Mouse (Mus musculus) spleen, postnatal 36 days (tissue): Measurements from ENCODE around the gene Zfp575.
A peak's percentile ranks its signal among the peaks of the same experiment; 100 is the strongest.
"Not testable (repeated sequence)": the region's sequence is repeated elsewhere in the genome, so short reads cannot be mapped to it uniquely, and the experiment has no call there.

Experiments used
- DNase-seq, 2 experiments: peaks; one replicate each; pipeline ENCODE4 v3.0.0; 2022; ENCODE audit warnings: low spot score in 2 of 2, mixed read lengths in 1 of 2

Gene Zfp575

GRCm38 (mm10) chr7:24587330-24588105 lies at the start of gene Zfp575, which contains the start of gene Ethe1:
TSS of gene Zfp575 (minus strand) at chr7:24587641.
TSS of gene Ethe1 (plus strand) at chr7:24587543.
- DNase-seq: no peak

GRCm38 (mm10) chr7:24637046-24637445 lies 49.6 kb upstream of the Zfp575 start:
- DNase-seq: no peak

- DNase-seq: no peak
Measured at GRCm38 (mm10) chr7:24636264-24636663, 48.8 kb upstream of the Zfp575 start, which contains the start of gene Lypd3. TSS of gene Lypd3 (plus strand) at chr7:24636550.

GRCm38 (mm10) chr7:24630116-24630880 lies 42.9 kb upstream of the Zfp575 start:
- DNase-seq: no peak

GRCm38 (mm10) chr7:24629672-24630071 lies 42.2 kb upstream of the Zfp575 start:
- no peak for DNase-seq

GRCm38 (mm10) chr7:24628685-24629610 lies 41.5 kb upstream of the Zfp575 start:
- peak; percentile 83 to 87 for DNase-seq

GRCm38 (mm10) chr7:24622967-24623366 lies 35.5 kb upstream of the Zfp575 start:
- no peak for DNase-seq

- DNase-seq: no peak
Measured at GRCm38 (mm10) chr7:24621193-24621592, 33.8 kb upstream of the Zfp575 start.

- DNase-seq: no peak
Measured at GRCm38 (mm10) chr7:24619671-24620397, 32.4 kb upstream of the Zfp575 start.

GRCm38 (mm10) chr7:24618374-24618773 lies 30.9 kb upstream of the Zfp575 start:
- DNase-seq: not testable (repeated sequence)

- DNase-seq: no peak
Measured at GRCm38 (mm10) chr7:24617763-24618162, 30.3 kb upstream of the Zfp575 start.

GRCm38 (mm10) chr7:24614816-24615215 lies 27.4 kb upstream of the Zfp575 start:
- DNase-seq: no peak

GRCm38 (mm10) chr7:24612308-24612910 lies 25.0 kb upstream of the Zfp575 start:
- no peak for DNase-seq

- DNase-seq: no peak
Measured at GRCm38 (mm10) chr7:24611709-24612108, 24.3 kb upstream of the Zfp575 start.

- peak; percentile 92 to 94 for DNase-seq
Measured at GRCm38 (mm10) chr7:24610879-24611494, 23.5 kb upstream of the Zfp575 start.

GRCm38 (mm10) chr7:24610144-24610878 lies 22.9 kb upstream of the Zfp575 start, which contains the start of gene Phldb3:
TSS of gene Phldb3 (plus strand) at chr7:24610763.
- peak; percentile 71 to 78 for DNase-seq

- DNase-seq: peak; percentile 43 to 50
Measured at GRCm38 (mm10) chr7:24608561-24608960, 21.1 kb upstream of the Zfp575 start.

GRCm38 (mm10) chr7:24608017-24608416 lies 20.6 kb upstream of the Zfp575 start:
- peak; percentile 89 to 90 for DNase-seq

- no peak for DNase-seq
Measured at GRCm38 (mm10) chr7:24606046-24606445, 18.6 kb upstream of the Zfp575 start.
